Comparison of ENCODE assay signal across 21 mouse cellular contexts in genomic region chr9:23363540-23363939, GRCm38 (mm10).
DNase-seq lines count a peak whose midpoint lies in the region; ATAC-seq lines count a peak whose summit lies in the region.
"Had no signal": no experiment of that assay in that cellular context is flagged by ENCODE, and none has a peak within 500 bp of the region (broad histone marks: within the 10 kb centered on the region; RNA-seq: fewer than 3 reads in every experiment).

No protein-coding gene starts in this region.

- peak; percentile 15 for DNase-seq in hindbrain, embryonic 11.5 days (ENCODE audit: low spot score)
- DNase-seq in hindbrain, embryonic 10.5 days (ENCODE audit: low spot score): no peak
- peak; percentile 55 for DNase-seq in embryonic facial prominence, embryonic 10.5 days (ENCODE audit: low spot score)
- DNase-seq in adrenal gland, adult 2 months: no peak
- DNase-seq: adrenal gland, adult 8-10 months; cerebellum, adult 11 months; cerebellum, adult 8-10 months; cerebellum, postnatal 14 days; gastrocnemius, postnatal 10 days; heart, adult 2 months; heart, postnatal 14 days had no signal

- no peak overlapping the region for H3K4me2 ChIP-seq in hindbrain, embryonic 11.5 days (replicated peaks; ENCODE audit: low read depth, low read length)
- no peak overlapping the region for H3K4me2 ChIP-seq in embryonic facial prominence, embryonic 15.5 days (replicated peaks)
- no peak overlapping the region for H3K4me2 ChIP-seq in limb, embryonic 15.5 days
- H3K4me2 ChIP-seq: heart, embryonic 11.5 days; heart, embryonic 15.5 days; hindbrain, embryonic 15.5 days had no signal

- H3K27me3 ChIP-seq in hindbrain, embryonic 11.5 days (ENCODE audit: control insufficient read depth, insufficient read depth, low read length): no peaks in the 10 kb centered on the region
- H3K27me3 ChIP-seq in hindbrain, embryonic 10.5 days (ENCODE audit: insufficient read depth, poor library complexity, severe bottlenecking): no peaks in the 10 kb centered on the region
- H3K27me3 ChIP-seq in embryonic facial prominence, embryonic 10.5 days (replicated peaks; ENCODE audit: low read depth, poor library complexity, severe bottlenecking): no peaks in the 10 kb centered on the region
- no peaks in the 10 kb centered on the region for H3K27me3 ChIP-seq in embryonic facial prominence, embryonic 15.5 days
- no peaks in the 10 kb centered on the region for H3K27me3 ChIP-seq in limb, embryonic 15.5 days
- H3K27me3 ChIP-seq: heart, embryonic 15.5 days; hindbrain, embryonic 15.5 days had no signal

- no peaks in the 10 kb centered on the region for H3K4me1 ChIP-seq in hindbrain, embryonic 11.5 days (replicated peaks; ENCODE audit: control insufficient read depth, insufficient read depth, low read length)
- no peaks in the 10 kb centered on the region for H3K4me1 ChIP-seq in hindbrain, embryonic 10.5 days (replicated peaks)
- peaks cover 13% of the 10 kb centered on the region for H3K4me1 ChIP-seq in embryonic facial prominence, embryonic 10.5 days
- no peaks in the 10 kb centered on the region for H3K4me1 ChIP-seq in embryonic facial prominence, embryonic 15.5 days
- H3K4me1 ChIP-seq in limb, embryonic 15.5 days: peaks cover 5% of the 10 kb centered on the region; the same call in 1 of the 2 replicates
- H3K4me1 ChIP-seq: forebrain, embryonic 10.5 days; heart, embryonic 15.5 days; hindbrain, embryonic 15.5 days had no signal

- H3K4me3 ChIP-seq in hindbrain, embryonic 11.5 days (ENCODE audit: low read depth, low read length): no peak overlapping the region
- no peak overlapping the region for H3K4me3 ChIP-seq in hindbrain, embryonic 10.5 days
- no peak overlapping the region for H3K4me3 ChIP-seq in embryonic facial prominence, embryonic 10.5 days
- no peak overlapping the region for H3K4me3 ChIP-seq in embryonic facial prominence, embryonic 15.5 days (replicated peaks)
- no peak overlapping the region for H3K4me3 ChIP-seq in limb, embryonic 15.5 days
- H3K4me3 ChIP-seq: erythroblast, embryonic 14.5 days; forebrain, embryonic 10.5 days; heart, adult 2 months; heart, embryonic 15.5 days; hindbrain, embryonic 15.5 days had no signal

- H3K9me3 ChIP-seq in hindbrain, embryonic 11.5 days (ENCODE audit: control insufficient read depth, low read length): no peaks in the 10 kb centered on the region
- no peaks in the 10 kb centered on the region; the same call in 1 of the 2 replicates for H3K9me3 ChIP-seq in hindbrain, embryonic 10.5 days
- no peaks in the 10 kb centered on the region for H3K9me3 ChIP-seq in embryonic facial prominence, embryonic 10.5 days
- H3K9me3 ChIP-seq in embryonic facial prominence, embryonic 15.5 days (replicated peaks): no peaks in the 10 kb centered on the region
- H3K9me3 ChIP-seq in limb, embryonic 15.5 days: no peaks in the 10 kb centered on the region
- H3K9me3 ChIP-seq: forebrain, embryonic 10.5 days; heart, embryonic 15.5 days; hindbrain, embryonic 15.5 days had no signal

- ATAC-seq in hindbrain, embryonic 11.5 days (ENCODE audit: low FRiP score): no peak
- ATAC-seq in embryonic facial prominence, embryonic 15.5 days (ENCODE audit: insufficient number of reproducible peaks, low FRiP score, low TSS enrichment, low read depth): no peak
- ATAC-seq in limb, embryonic 15.5 days (ENCODE audit: insufficient number of reproducible peaks, low FRiP score, low TSS enrichment, low read depth): no peak
- no peak for ATAC-seq in inflammation-experienced regulatory T-cells, adult 6 months
- ATAC-seq: forebrain, embryonic 14.5 days; intestine, postnatal 0 days had no signal

- H3K9ac ChIP-seq in hindbrain, embryonic 11.5 days (ENCODE audit: low read depth, low read length): no peak overlapping the region
- H3K9ac ChIP-seq in embryonic facial prominence, embryonic 15.5 days: no peak overlapping the region
- H3K9ac ChIP-seq in limb, embryonic 15.5 days: no peak overlapping the region
- H3K9ac ChIP-seq: heart, embryonic 15.5 days; hindbrain, embryonic 15.5 days had no signal

- H3K36me3 ChIP-seq in hindbrain, embryonic 11.5 days (ENCODE audit: control insufficient read depth, insufficient read depth, low read length): no peaks in the 10 kb centered on the region
- no peaks in the 10 kb centered on the region for H3K36me3 ChIP-seq in hindbrain, embryonic 10.5 days
- no peaks in the 10 kb centered on the region for H3K36me3 ChIP-seq in embryonic facial prominence, embryonic 10.5 days (replicated peaks)
- H3K36me3 ChIP-seq in embryonic facial prominence, embryonic 15.5 days: no peaks in the 10 kb centered on the region
- H3K36me3 ChIP-seq in limb, embryonic 15.5 days: no peaks in the 10 kb centered on the region
- H3K36me3 ChIP-seq: forebrain, embryonic 10.5 days; heart, embryonic 15.5 days; hindbrain, embryonic 15.5 days had no signal

- H3K27ac ChIP-seq in hindbrain, embryonic 11.5 days (ENCODE audit: low read depth, low read length): no peak overlapping the region
- no peak overlapping the region for H3K27ac ChIP-seq in hindbrain, embryonic 10.5 days
- H3K27ac ChIP-seq in embryonic facial prominence, embryonic 10.5 days (replicated peaks): peak overlapping the region; percentile 72; the same call in 1 of the 2 replicates
- 0 out of 2 replicates have a peak overlapping the region, but pooled peaks have one; percentile 11 for H3K27ac ChIP-seq in embryonic facial prominence, embryonic 15.5 days (replicated peaks)
- 0 out of 2 replicates have a peak overlapping the region, but pooled peaks have one; percentile 8 for H3K27ac ChIP-seq in limb, embryonic 15.5 days
- H3K27ac ChIP-seq: forebrain, embryonic 10.5 days; heart, adult 2 months; heart, embryonic 15.5 days; hindbrain, embryonic 15.5 days had no signal

- WGBS in hindbrain, embryonic 11.5 days: 70% methylated on average over 7 of the region's 7 CpGs
- WGBS in hindbrain, embryonic 10.5 days: 73% methylated on average over 7 of the region's 7 CpGs
- 52% methylated on average over 7 of the region's 7 CpGs for WGBS in embryonic facial prominence, embryonic 10.5 days
- 37% methylated on average over 7 of the region's 7 CpGs for WGBS in embryonic facial prominence, embryonic 15.5 days
- 42% methylated on average over 7 of the region's 7 CpGs for whole genome bisulfite sequencing in limb, embryonic 15.5 days

Comparison
In these comparisons a context has a peak if more than half of its experiments do, and no peak if none do; other contexts are left out.
1. DNase-seq: peak in hindbrain, embryonic 11.5 days (single experiment) and embryonic facial prominence, embryonic 10.5 days (single experiment); none in hindbrain, embryonic 10.5 days (single experiment) and adrenal gland, adult 2 months (single experiment).
2. H3K27ac ChIP-seq: peak in embryonic facial prominence, embryonic 10.5 days (single experiment), embryonic facial prominence, embryonic 15.5 days (single experiment) and limb, embryonic 15.5 days (single experiment); none in hindbrain, embryonic 11.5 days (single experiment) and hindbrain, embryonic 10.5 days (single experiment).